Mouse (Mus musculus) forebrain, embryonic 10.5 days (tissue): ENCODE results near the gene Spata31d1a. TPM values are rescaled to one million over a fixed set of nuclear protein-coding genes. Genes with fewer than 3 reads are reported as not detected.

Experiments
- DNase-seq: peaks from one replicate; pipeline ENCODE4 v3.0.0-alpha.2; 2017; ENCODE audit warnings: low spot score; ENCODE audit errors: extremely low spot score
- H3K27ac ChIP-seq: fragments of 300-500 bp; sonication (generic); 2 replicates; pipeline ENCODE4 v1.5.1; 2016; ENCODE audit warnings: mild to moderate bottlenecking
- H3K27me3 ChIP-seq: fragments of 300-500 bp; sonication (generic); 2 replicates; pipeline ENCODE4 v1.6.1; 2016; ENCODE audit warnings: mild to moderate bottlenecking; ENCODE audit not compliant: poor library complexity, severe bottlenecking
- H3K36me3 ChIP-seq: fragments of 300-500 bp; sonication (generic); replicated peaks from 2 replicates; pipeline ENCODE4 v1.6.1; 2016; ENCODE audit warnings: mild to moderate bottlenecking, moderate library complexity
- H3K4me1 ChIP-seq: fragments of 300-500 bp; sonication (generic); 2 replicates; pipeline ENCODE4 v1.6.1; 2016
- H3K4me3 ChIP-seq: fragments of 300-500 bp; sonication (generic); 2 replicates; pipeline ENCODE4 v1.5.1; 2016; ENCODE audit warnings: mild to moderate bottlenecking, moderate library complexity
- H3K9me3 ChIP-seq: fragments of 300-500 bp; sonication (generic); 2 replicates; pipeline ENCODE4 v1.6.1; 2016; ENCODE audit warnings: mild to moderate bottlenecking, moderate library complexity
- WGBS: fragments of 180-500 bp; shearing (Covaris S2); methylation state at CpG from one replicate; pipeline ENCODE4 v1.1.7; 2016; 5-methylcytosine and 5-hydroxymethylcytosine counted together
- polyA plus RNA-seq: library from polyadenylated mRNA; unstranded; fragments of >200 nt; fragmentation: Nextera tagmentation; extraction: Ambion mirVana; gene quantifications from 2 replicates; pipeline ENCODE4 v1.2.1, GENCODE M21; 2016

The Spata31d1a gene
- polyA plus RNA-seq, 1 experiment from 2014 or later, result 0.04 TPM

DNA sequence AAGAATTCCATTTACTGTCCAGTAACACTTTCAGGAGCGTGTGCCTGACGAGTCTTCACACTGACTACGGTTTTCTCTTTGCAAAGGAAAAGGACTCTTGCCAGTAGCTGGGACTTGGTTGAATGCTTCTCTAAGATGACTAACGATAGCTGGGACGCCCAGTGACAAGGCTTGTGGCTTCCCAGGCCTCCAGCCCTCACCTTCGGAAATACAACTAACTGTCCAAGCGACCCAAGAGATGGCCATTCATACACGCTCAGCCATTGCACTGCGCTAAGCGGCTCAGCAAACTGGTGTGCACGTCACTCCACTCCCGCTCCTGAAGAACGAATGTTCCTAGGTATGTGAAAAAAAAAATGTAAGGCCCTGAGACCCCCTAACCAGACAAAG lies 35.4 kb downstream of the Spata31d1a start:
- peak overlapping the region; percentile 98 for H3K27ac ChIP-seq
- H3K4me3 ChIP-seq, result peak overlapping the region; percentile 81
- H3K9me3 ChIP-seq, result no peaks in the 10 kb centered on the region
- H3K27me3 ChIP-seq, result no peaks in the 10 kb centered on the region
- peaks cover 42% of the 10 kb centered on the region for H3K4me1 ChIP-seq
- peak; percentile 64 for DNase-seq
- WGBS, result under 1% methylated on average over 13 of the region's 13 CpGs
- peaks cover 20% of the 10 kb centered on the region for H3K36me3 ChIP-seq

DNA sequence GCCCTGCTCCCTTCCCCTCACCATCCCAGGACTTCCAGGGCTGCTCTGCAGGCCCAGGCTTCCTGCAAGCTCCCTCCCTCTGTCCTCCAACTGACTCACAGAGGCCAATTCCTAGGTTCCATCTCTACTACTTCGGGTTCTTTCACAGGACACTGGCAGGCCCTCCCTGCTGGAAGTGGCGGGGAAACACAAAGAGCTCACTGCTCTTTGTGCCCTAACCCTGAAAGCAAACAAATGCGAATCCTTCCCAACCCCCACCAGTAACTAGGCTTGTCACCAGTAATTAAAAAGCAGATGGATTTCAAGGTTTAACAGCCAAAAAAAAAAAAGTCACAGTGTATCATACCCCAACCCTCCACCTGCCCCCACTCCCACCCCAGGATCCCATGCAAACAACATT lies 35.9 kb downstream of the Spata31d1a start:
- peak; percentile 63 for DNase-seq
- 0% methylated on average over 3 of the region's 3 CpGs for WGBS

DNA sequence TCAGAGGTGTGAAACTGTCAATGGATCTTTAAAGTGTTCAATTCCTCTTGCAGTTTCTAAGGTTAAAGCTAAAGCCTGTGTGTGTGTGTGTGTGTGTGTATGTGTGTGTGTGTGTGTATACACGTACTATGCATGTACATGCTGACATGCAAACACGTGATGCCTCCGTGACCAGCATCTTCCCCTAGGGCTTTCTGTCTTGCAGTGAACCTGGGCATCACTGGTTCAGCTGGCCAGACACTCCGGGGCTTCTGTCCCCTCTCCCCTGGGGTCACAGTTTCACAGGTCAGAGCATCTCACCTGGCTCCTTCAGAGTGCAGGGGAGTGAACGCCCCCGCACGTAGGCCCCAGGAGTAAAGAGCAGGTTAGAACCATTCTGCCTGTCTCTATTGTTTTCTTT lies 36.5 kb downstream of the Spata31d1a start:
- no peak for DNase-seq
- WGBS, result 32% methylated on average over 7 of the region's 7 CpGs
- no peaks in the 10 kb centered on the region for H3K27me3 ChIP-seq
- H3K4me3 ChIP-seq, result peak overlapping the region; percentile 81
- H3K36me3 ChIP-seq, result peaks cover 32% of the 10 kb centered on the region
- peaks cover 38% of the 10 kb centered on the region for H3K4me1 ChIP-seq
- H3K27ac ChIP-seq, result peak overlapping the region; percentile 98
- H3K9me3 ChIP-seq, result no peaks in the 10 kb centered on the region

More for the DNA sequence above, 35.9 kb downstream of the Spata31d1a start:
- H3K4me1 ChIP-seq, result peaks cover 40% of the 10 kb centered on the region
- H3K4me3 ChIP-seq, result peak overlapping the region; percentile 81
- peak overlapping the region; percentile 98 for H3K27ac ChIP-seq
- peaks cover 26% of the 10 kb centered on the region for H3K36me3 ChIP-seq
- H3K27me3 ChIP-seq, result no peaks in the 10 kb centered on the region
- H3K9me3 ChIP-seq, result no peaks in the 10 kb centered on the region

DNA sequence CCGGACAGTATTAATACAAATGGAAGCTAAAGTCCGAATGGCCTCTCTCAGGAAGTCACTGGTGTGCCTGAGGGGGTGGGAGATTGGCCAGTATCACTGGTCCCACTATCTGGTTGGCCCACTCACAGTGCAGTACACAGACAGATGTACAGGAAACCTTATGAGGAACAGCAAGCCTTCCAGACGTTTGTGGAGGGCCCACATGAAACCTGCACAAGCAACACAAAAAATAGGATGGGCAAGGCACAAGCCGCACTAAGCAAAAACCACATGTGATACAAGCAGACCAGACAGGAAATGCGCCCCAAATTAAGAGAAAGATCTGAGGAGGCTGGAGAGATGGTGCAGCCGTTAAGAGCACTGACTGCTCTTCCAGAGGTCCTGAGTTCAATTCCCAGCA lies 37.9 kb downstream of the Spata31d1a start:
- peaks cover 41% of the 10 kb centered on the region for H3K4me1 ChIP-seq
- 78% methylated on average over 6 of the region's 6 CpGs for WGBS

DNA sequence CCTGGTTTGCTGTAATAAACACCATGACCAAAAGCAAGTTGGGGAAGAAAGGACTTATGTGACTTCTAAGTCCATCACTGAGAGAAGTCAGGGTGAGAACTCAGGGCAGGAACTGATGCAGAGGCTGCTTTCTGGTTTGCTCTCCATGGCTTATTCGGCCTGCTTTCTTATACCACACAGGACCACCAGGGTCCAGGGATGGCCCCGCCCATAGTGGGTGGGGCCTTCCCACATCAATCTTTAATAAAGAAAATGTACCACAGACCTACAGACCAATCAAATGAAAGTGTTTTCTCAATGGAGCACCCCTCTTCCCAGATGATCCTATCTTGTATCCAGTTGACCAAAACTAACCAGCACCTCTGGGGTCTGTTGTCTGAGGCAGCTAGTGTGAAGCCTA lies 38.6 kb downstream of the Spata31d1a start:
- DNase-seq, result no peak
- Histone ChIP-seq H3K27ac (no peak overlapping the region), H3K36me3 (peaks cover 50% of the 10 kb centered on the region), H3K4me3 (no peak overlapping the region), H3K9me3 (no peaks in the 10 kb centered on the region), H3K4me1 (peaks cover 41% of the 10 kb centered on the region), H3K27me3 (no peaks in the 10 kb centered on the region)
- WGBS, result 67% methylated on average over 2 of the region's 2 CpGs

More for the DNA sequence above, 37.9 kb downstream of the Spata31d1a start:
- H3K9me3 ChIP-seq, result no peaks in the 10 kb centered on the region
- H3K36me3 ChIP-seq, result peaks cover 43% of the 10 kb centered on the region
- H3K27ac ChIP-seq, result no peak overlapping the region
- DNase-seq, result no peak
- no peak overlapping the region for H3K4me3 ChIP-seq
- no peaks in the 10 kb centered on the region for H3K27me3 ChIP-seq

DNA sequence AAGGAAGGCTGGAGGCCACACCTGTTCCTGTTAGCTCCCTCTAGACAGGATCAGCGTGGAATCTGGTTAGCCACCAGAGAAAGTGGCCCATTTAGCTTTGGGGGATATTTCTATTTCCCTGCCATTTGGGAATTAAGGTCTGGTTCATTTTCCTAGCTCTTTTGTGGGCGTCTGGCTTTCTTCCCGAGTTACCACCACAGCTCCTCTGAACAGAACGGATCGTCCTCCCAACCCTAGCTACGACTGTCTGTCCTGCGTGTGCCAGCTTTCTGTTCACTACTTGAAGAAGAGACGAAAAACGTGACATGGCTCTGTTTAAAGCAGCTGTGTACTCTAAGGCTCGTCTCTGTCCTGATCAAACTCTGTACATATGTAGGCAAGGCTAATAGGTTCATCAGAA lies 40.2 kb downstream of the Spata31d1a start:
- Histone ChIP-seq H3K9me3 (no peaks in the 10 kb centered on the region), H3K27ac (no peak overlapping the region), H3K4me1 (peaks cover 35% of the 10 kb centered on the region), H3K4me3 (no peak overlapping the region), H3K27me3 (no peaks in the 10 kb centered on the region), H3K36me3 (peaks cover 66% of the 10 kb centered on the region)
- 93% methylated on average over 10 of the region's 10 CpGs for WGBS
- no peak for DNase-seq

DNA sequence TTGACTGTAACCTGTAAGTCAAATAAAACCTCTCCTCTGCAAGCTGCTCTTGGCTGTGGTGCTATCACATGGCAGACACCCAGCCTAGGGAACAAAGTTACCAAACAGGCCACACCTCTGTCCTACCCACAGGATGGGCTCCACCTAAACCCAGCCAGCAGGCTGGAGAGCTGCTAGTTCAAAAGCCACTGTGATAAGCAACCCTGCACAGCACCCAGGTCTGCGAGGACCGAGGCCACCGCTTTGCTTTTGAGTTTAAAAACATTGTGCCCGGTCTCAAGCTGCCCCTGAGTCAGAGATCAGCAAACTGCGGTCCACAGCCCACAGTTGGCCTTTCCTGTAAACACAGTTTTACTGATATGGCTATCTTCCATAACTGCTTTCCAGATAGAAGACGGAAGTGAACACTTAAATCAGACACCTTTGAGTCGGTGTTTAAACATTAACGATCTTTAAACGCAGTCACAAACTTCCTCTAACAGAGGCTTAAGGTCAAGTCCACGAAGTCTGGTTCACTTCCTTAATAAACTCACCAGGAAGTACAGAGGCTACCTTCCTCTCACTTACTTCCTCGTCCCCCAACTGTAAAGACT lies 41.5 kb downstream of the Spata31d1a start:
- Histone ChIP-seq H3K27ac (no peak overlapping the region), H3K4me3 (no peak overlapping the region), H3K9me3 (no peaks in the 10 kb centered on the region), H3K4me1 (peaks cover 27% of the 10 kb centered on the region), H3K36me3 (peaks cover 80% of the 10 kb centered on the region), H3K27me3 (no peaks in the 10 kb centered on the region)
- WGBS, result 85% methylated on average over 11 of the region's 11 CpGs
- DNase-seq, result no peak

DNA sequence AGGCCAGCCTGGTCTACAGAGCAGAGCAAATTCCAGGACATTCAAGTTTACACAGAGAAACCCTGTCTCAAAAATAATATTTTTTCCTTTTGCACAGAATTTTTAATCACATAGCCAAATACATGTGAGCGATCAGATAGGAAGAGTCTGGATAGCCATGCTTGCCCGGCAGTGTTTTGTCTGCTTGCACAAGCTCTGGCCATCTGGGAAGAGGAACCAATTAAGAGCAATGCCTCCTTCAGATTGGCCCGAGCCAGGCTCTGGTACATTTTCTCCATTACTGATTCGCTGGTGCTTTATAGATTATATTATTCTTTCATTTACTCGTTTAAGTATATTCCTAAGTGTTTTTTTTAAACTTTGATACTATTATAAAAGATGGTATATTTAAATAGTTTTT lies 42.4 kb downstream of the Spata31d1a start:
- no peak overlapping the region for H3K4me3 ChIP-seq
- H3K27me3 ChIP-seq, result no peaks in the 10 kb centered on the region
- H3K27ac ChIP-seq, result no peak overlapping the region
- H3K36me3 ChIP-seq, result peaks cover 88% of the 10 kb centered on the region
- no peaks in the 10 kb centered on the region for H3K9me3 ChIP-seq
- DNase-seq, result no peak
- WGBS, result 94% methylated on average over 5 of the region's 5 CpGs
- H3K4me1 ChIP-seq, result peaks cover 19% of the 10 kb centered on the region

DNA sequence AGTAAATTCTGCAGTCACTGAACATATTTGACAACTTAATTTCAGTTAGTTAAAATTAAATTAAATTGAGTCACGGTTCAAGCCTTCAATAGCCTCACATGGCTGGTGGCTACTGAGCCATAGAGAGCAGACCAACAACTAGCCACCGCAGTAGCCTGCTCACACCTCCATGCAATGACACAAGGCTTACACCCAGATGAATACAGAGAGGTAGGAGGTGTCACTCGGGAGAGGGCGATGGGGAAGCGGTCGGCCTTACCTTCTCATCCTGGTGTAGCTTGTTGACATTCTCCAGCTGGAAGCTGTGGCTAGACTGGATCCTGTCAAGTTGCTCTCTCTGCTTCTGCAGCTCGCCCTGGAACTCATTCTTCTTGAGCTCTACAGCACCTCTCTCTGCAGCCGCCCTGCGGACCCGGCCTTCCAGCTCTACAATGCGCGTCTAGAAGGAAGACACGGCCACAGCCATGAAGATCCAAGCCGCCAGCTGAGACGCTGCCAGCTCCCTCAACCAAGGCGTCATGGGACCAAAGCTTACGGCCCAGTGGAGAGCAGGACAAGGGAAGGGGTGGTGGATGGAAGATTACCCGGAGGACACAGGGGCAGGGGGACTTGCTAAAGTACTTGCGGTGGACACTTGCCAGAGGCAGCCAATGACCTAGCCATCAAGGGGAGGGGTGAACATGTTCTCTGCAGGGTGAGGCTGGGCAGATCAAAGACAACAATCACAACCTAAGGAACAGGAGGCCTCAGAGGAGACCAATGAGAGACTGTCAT lies 46.0 kb downstream of the Spata31d1a start:
- no peak overlapping the region for H3K27ac ChIP-seq
- DNase-seq, result no peak
- peaks cover 4% of the 10 kb centered on the region; the same call in 1 of the 2 replicates for H3K4me1 ChIP-seq
- no peak overlapping the region for H3K4me3 ChIP-seq
- H3K27me3 ChIP-seq, result no peaks in the 10 kb centered on the region
- H3K9me3 ChIP-seq, result no peaks in the 10 kb centered on the region
- H3K36me3 ChIP-seq, result peaks cover 98% of the 10 kb centered on the region
- 96% methylated on average over 19 of the region's 19 CpGs for WGBS

DNA sequence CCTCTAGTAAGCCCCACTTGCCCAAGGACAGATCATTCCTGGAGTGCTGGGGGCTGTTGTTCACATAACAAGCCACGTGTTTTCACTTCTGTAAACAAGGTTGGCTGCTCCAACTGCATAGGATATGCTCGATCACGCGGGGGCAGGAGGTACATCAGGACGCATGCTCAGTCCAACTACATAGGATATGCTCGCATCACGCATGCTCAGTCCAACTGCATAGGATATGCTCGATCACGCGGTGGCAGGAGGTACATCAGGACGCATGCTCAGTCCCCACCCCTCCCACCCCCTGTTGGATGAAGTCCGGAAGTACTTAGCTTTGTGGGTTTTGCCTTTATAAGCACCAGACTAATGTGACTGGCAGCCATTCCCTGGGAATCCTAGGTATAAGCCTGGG lies 48.2 kb downstream of the Spata31d1a start:
- Histone ChIP-seq H3K27ac (no peak overlapping the region), H3K9me3 (no peaks in the 10 kb centered on the region), H3K27me3 (no peaks in the 10 kb centered on the region), H3K36me3 (peaks cover 95% of the 10 kb centered on the region), H3K4me3 (no peak overlapping the region), H3K4me1 (peaks cover 11% of the 10 kb centered on the region)
- DNase-seq, result no peak
- WGBS, result 96% methylated on average over 12 of the region's 12 CpGs

DNA sequence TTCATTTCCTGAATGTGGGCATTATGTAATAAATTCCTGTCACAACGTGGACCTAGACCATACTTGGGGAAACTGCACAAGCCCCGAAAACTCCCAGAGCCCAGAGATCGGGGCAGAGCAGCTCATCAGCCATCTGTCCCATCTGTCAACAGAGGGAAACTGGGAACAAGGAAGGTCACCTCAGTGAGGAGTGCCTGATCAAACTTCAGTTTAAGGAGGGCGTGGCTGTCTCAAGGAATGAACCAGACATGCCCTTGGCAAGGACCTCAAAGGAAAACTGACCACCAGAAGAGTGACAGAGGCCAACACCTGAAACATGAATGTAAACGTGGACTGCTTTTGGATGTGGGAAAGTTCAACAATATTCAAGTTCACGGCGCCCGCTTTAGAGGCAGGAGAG lies 48.7 kb downstream of the Spata31d1a start:
- Histone ChIP-seq H3K9me3 (no peaks in the 10 kb centered on the region), H3K36me3 (peaks cover 95% of the 10 kb centered on the region), H3K4me1 (peaks cover 17% of the 10 kb centered on the region), H3K27me3 (no peaks in the 10 kb centered on the region), H3K27ac (no peak overlapping the region), H3K4me3 (no peak overlapping the region)
- no peak for DNase-seq
- WGBS, result 95% methylated on average over 8 of the region's 8 CpGs

DNA sequence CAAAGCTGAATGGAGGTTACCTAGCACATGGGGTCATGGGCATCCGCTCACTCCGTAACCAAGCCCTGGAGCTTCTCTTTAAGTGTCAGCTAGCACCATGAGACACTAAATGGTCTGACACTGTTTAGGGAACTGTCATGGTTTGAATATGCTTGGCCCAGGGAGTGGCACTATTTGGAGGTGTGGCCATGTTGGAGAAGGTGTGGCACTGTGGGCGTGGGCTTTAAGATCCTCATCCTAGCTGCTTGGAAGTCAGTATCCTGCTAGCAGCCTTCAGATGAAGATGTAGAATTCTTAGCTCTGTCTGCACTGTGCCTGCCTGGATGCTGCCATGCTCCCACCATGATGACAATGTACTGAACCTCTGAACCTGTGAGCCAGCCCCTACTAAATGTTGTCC lies 49.8 kb downstream of the Spata31d1a start:
- DNase-seq, result no peak
- peaks cover 95% of the 10 kb centered on the region for H3K36me3 ChIP-seq
- no peaks in the 10 kb centered on the region for H3K27me3 ChIP-seq
- H3K27ac ChIP-seq, result no peak overlapping the region
- H3K4me3 ChIP-seq, result no peak overlapping the region
- 93% methylated on average over 3 of the region's 3 CpGs for WGBS
- no peaks in the 10 kb centered on the region for H3K9me3 ChIP-seq
- H3K4me1 ChIP-seq, result peaks cover 22% of the 10 kb centered on the region

DNA sequence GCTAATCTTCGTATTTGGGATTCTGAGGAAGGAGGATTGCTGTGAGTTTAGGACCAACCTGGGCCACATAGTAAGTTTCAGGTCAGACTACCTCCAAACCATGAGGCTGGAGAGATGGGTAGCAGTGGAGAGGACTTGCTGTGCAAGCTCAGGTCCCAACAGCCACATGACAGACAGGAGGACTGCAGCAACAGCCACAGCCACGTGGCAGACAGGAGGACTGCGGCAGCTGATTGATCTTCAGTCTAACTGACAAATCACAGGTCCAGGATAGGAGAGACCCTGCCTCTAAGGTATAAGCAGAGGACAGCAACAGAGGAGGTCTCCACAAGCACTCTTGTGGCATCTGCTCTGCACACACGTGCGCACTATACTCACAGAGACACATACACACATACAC lies 52.3 kb downstream of the Spata31d1a start:
- Histone ChIP-seq H3K27ac (peak overlapping the region; percentile 44; the same call in 1 of the 2 replicates), H3K4me3 (no peak overlapping the region), H3K4me1 (peaks cover 36% of the 10 kb centered on the region), H3K36me3 (peaks cover 95% of the 10 kb centered on the region), H3K27me3 (no peaks in the 10 kb centered on the region), H3K9me3 (no peaks in the 10 kb centered on the region)
- no peak for DNase-seq
- 83% methylated on average over 5 of the region's 5 CpGs for WGBS
